18 mouse cellular contexts compared by ENCODE assay signal in the genomic region with DNA sequence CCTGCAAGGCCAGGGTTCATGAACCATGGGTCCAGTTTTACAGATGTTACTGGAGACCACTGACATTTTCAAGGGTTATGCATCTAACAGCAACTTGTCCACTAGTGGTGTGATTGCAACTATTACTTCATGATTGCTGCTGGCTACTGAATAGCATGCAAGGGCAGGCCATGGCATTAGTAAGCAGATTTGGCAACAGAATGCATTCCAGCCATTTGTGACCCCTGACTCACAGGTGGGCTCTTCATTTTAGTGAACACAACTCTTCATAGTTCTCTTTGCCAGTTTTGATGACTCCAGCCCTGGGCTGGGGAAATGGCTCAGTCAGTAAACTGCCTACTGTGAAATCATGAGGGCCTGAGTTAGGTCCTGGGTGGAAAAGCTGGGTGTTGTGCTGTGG.
"Had no signal": no experiment of that assay in that cellular context is flagged by ENCODE, and none has a peak within 500 bp of the region (broad histone marks: within the 10 kb centered on the region; RNA-seq: fewer than 3 reads in every experiment).

No protein-coding gene starts in this region.

- H3K27me3 ChIP-seq: liver, embryonic 13.5 days; midbrain, embryonic 12.5 days; midbrain, embryonic 15.5 days; neural tube, embryonic 13.5 days; stomach, embryonic 15.5 days had no signal

- ATAC-seq: lung, postnatal 0 days; midbrain, embryonic 15.5 days had no signal

- H3K4me2 ChIP-seq: liver, embryonic 13.5 days; lung, embryonic 14.5 days; midbrain, embryonic 12.5 days; midbrain, embryonic 15.5 days; neural tube, embryonic 13.5 days; stomach, embryonic 15.5 days had no signal

- H3K4me3 ChIP-seq: layer of hippocampus, adult 2 months; left cerebral cortex, adult 2 months; liver, embryonic 13.5 days; midbrain, embryonic 12.5 days; midbrain, embryonic 15.5 days; neural tube, embryonic 13.5 days; stomach, embryonic 15.5 days had no signal

- H3K36me3 ChIP-seq: liver, embryonic 13.5 days; midbrain, embryonic 12.5 days; midbrain, embryonic 15.5 days; neural tube, embryonic 13.5 days; stomach, embryonic 15.5 days had no signal

- DNase-seq: kidney, postnatal 25 days; layer of hippocampus, adult 9-11 months; layer of hippocampus, postnatal 36 days; liver, embryonic 13.5 days; lung, embryonic 14.5 days; retina, postnatal 1 day; right cerebral cortex, postnatal 25 days; spleen, adult 18-20 months; thymus, adult 2 months; thymus, postnatal 14 days; thymus, postnatal 4 days had no signal
